Mouse (Mus musculus): Measurements from ENCODE around the gene Hsd17b11. TPM values are rescaled to one million over a fixed set of nuclear protein-coding genes. Genes with fewer than 3 reads are reported as not detected.
"Not testable (repeated sequence)": the region's sequence is repeated elsewhere in the genome, so short reads cannot be mapped to it uniquely, and the experiment has no call there.

Hsd17b11 gene
- polyA plus RNA-seq, 1 experiment: 18.8 TPM

DNA sequence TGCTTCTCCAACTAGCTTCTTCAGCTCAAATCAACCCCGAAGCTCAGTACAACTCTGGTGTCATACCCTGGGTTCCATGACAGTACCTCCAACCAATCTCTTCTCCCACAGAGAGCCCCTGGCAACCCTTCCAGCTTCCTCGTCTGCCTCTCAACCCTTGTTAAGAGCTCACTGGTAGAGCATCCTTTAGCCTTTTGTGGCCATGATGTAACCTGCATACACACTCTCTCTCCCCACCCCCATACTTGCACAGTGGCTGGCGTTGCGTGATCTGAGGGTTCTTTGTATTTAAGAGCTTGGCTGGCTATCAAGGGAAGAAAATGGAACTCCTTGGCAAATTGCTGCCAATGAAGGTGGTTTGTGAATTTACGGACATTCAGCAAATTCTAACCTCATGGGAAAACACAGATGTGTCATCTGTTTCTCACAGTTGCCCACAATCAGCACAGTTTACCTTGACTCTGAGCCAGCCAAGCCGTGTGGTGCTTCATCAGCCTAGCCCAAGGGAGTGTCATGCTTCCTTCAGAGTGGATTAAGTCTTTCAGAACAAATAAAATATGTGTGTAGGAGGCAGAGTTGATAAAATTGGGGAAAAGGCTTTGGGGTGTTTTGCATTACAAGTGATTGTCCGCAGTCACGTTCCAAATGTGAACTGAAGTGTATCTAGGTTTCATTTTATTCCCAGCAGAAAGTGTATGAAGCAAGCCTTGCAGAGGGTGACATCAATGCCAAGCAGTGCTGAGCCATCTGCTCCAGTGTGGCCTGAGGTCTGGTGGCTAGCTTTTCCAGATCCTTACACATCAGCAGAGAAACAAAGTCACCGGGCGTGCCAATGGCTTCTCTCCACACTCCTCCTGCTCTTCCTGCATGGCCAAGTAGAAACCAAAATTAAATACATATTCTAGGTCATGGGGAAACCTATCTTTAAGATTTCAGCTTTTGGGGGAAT lies 68.3 kb downstream of the Hsd17b11 start:
- DNase-seq: no peak
- Histone ChIP-seq H3K4me1 (replicated peaks; ENCODE audit: control insufficient read depth, insufficient read depth, low read length) (no peaks in the 10 kb centered on the region), H3K4me3 (ENCODE audit: control insufficient read depth, insufficient read depth, low read length) (no peak overlapping the region), H3K27me3 (ENCODE audit: control insufficient read depth, insufficient read depth, low read length) (no peaks in the 10 kb centered on the region), H3K27ac (ENCODE audit: control insufficient read depth, insufficient read depth, low read length) (no peak overlapping the region), H3K36me3 (ENCODE audit: control insufficient read depth, insufficient read depth, low read length) (no peaks in the 10 kb centered on the region)
- WGBS: 92% methylated on average over 10 of the region's 10 CpGs
- no peak for TF ChIP-seq CTCF (IDR thresholded peaks at IDR 0.05; ENCODE audit: borderline replicate concordance, control insufficient read depth, extremely low read depth, insufficient read depth, low read length, poor library complexity)
- no peak for TF ChIP-seq POLR2A (IDR thresholded peaks at IDR 0.05; ENCODE audit: control insufficient read depth, extremely low read depth, insufficient read depth, low read length, poor library complexity)

DNA sequence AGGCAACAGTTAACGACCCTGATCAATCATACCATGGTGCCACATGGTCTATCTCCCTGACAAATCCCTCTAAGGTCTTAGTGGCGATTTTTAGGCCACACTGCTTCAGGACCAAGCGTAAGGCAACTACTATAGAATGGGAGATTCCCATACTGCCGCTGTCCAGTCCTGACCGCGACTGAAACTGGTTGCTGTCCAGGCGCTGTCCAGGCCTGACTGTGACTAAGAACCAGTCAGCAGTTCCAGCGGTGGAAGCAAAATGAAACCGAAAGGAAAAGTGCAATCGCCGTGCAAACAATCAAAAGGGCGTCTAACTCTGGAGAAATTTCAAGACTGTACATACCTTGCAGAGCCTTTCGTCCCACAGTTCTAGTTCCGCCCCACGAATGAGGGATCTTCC lies 71.6 kb downstream of the Hsd17b11 start:
- not testable (repeated sequence) for H3K27me3 ChIP-seq (ENCODE audit: control insufficient read depth, insufficient read depth, low read length); H3K36me3 ChIP-seq (ENCODE audit: control insufficient read depth, insufficient read depth, low read length); H3K4me3 ChIP-seq (ENCODE audit: control insufficient read depth, insufficient read depth, low read length); H3K27ac ChIP-seq (ENCODE audit: control insufficient read depth, insufficient read depth, low read length); DNase-seq; H3K4me1 ChIP-seq (replicated peaks; ENCODE audit: control insufficient read depth, insufficient read depth, low read length)
- WGBS: 90% methylated on average over 15 of the region's 15 CpGs

DNA sequence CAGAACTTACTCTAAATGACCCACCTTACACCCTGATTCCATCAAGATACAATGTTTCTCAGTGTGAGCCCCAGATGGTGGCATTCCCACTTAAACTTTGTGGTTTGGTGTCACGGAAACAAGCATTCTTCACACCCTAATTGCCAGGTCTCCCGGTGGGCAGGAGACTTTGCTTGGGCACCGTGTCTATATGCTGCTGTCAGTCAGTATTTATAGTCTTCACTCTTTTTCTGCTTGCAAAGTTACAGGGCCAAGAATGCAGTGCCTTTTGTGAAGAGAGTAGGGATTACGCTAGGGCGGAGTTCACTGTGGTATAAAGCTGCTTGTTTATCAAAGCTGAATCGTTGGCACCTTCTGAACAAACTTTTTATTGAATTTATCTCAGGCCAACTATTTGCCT lies 78.5 kb downstream of the Hsd17b11 start:
- DNase-seq: no peak
- Histone ChIP-seq H3K4me3 (ENCODE audit: control insufficient read depth, insufficient read depth, low read length) (no peak overlapping the region), H3K27ac (ENCODE audit: control insufficient read depth, insufficient read depth, low read length) (no peak overlapping the region), H3K4me1 (replicated peaks; ENCODE audit: control insufficient read depth, insufficient read depth, low read length) (no peaks in the 10 kb centered on the region), H3K36me3 (ENCODE audit: control insufficient read depth, insufficient read depth, low read length) (no peaks in the 10 kb centered on the region), H3K27me3 (ENCODE audit: control insufficient read depth, insufficient read depth, low read length) (no peaks in the 10 kb centered on the region)
- WGBS: 77% methylated on average over 6 of the region's 6 CpGs
- TF ChIP-seq POLR2A (IDR thresholded peaks at IDR 0.05; ENCODE audit: control insufficient read depth, extremely low read depth, insufficient read depth, low read length, poor library complexity) (no peak), CTCF (IDR thresholded peaks at IDR 0.05; ENCODE audit: borderline replicate concordance, control insufficient read depth, extremely low read depth, insufficient read depth, low read length, poor library complexity) (no peak)

DNA sequence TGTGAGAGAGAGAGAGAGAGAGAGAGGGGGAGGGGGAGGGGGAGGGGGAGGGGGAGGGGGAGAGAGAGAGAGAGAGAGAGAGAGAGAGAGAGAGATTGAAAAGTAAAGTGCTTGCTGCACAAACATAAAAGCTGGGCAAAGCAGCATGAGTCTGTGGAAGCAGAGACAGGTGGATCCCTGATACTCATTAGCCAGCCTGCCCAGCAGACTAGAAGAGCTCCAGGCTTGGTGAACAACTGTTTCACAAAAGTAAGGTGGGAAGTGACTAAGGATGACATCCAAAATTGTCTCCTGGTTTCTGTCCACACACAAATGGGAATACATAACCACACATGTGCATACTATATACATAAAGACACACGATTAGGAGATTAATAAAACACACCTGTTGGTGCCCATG lies 81.9 kb downstream of the Hsd17b11 start:
- no peak overlapping the region for H3K4me3 ChIP-seq (ENCODE audit: control insufficient read depth, insufficient read depth, low read length)
- DNase-seq: no peak
- no peaks in the 10 kb centered on the region for H3K36me3 ChIP-seq (ENCODE audit: control insufficient read depth, insufficient read depth, low read length)
- no peaks in the 10 kb centered on the region for H3K27me3 ChIP-seq (ENCODE audit: control insufficient read depth, insufficient read depth, low read length)
- no peaks in the 10 kb centered on the region for H3K4me1 ChIP-seq (replicated peaks; ENCODE audit: control insufficient read depth, insufficient read depth, low read length)
- H3K27ac ChIP-seq (ENCODE audit: control insufficient read depth, insufficient read depth, low read length): no peak overlapping the region
- 87% methylated on average over 1 of the region's 1 CpGs for WGBS
- TF ChIP-seq POLR2A (IDR thresholded peaks at IDR 0.05; ENCODE audit: control insufficient read depth, extremely low read depth, insufficient read depth, low read length, poor library complexity) (no peak), CTCF (IDR thresholded peaks at IDR 0.05; ENCODE audit: borderline replicate concordance, control insufficient read depth, extremely low read depth, insufficient read depth, low read length, poor library complexity) (no peak)

Other genes starting within 250 kb of the Hsd17b11 start
- 7.2 and 9.4 TPM in 2 replicates for gene Klhl8, start 110.7 kb downstream of the Hsd17b11 start, polyA plus RNA-seq (2012; rRNA removed)
- gene Hsd17b13, start 44.5 kb downstream of the Hsd17b11 start, polyA plus RNA-seq (2012; rRNA removed): 0.26 TPM in 1 of 2 replicates, not detected in the other
- gene Nudt9, start 24.4 kb upstream of the Hsd17b11 start, polyA plus RNA-seq (2012; rRNA removed): 43.6 and 49.0 TPM in 2 replicates
- not detected in 2 replicates for gene Gm17660, start 55.7 kb upstream of the Hsd17b11 start, polyA plus RNA-seq (2012; rRNA removed)
- 15.2 and 26.8 TPM in 2 replicates for gene Sparcl1, start 91.8 kb upstream of the Hsd17b11 start, polyA plus RNA-seq (2012; rRNA removed)
- gene Dspp, start 148.8 kb upstream of the Hsd17b11 start, polyA plus RNA-seq (2012; rRNA removed): not detected in 2 replicates
- not detected in 2 replicates for gene Dmp1, start 180.7 kb upstream of the Hsd17b11 start, polyA plus RNA-seq (2012; rRNA removed)